Mouse (Mus musculus) lung, postnatal 0 days (tissue): ENCODE data around the gene Hspe1.

Source experiments
- CTCF ChIP-seq: IDR thresholded peaks from 2 replicates; pipeline ENCODE4 v1.5.1; 2016; ENCODE audit warnings: antibody characterized with exemption, mild to moderate bottlenecking
- EP300 ChIP-seq: IDR thresholded peaks from 2 replicates; pipeline ENCODE4 v1.6.1; 2016; ENCODE audit warnings: antibody characterized with exemption, mild to moderate bottlenecking, control low read depth

- TF ChIP-seq CTCF (no peak), EP300 (no peak)
Measured at GRCm38 (mm10) chr1:55106919-55107585, 19.1 kb downstream of the Hspe1 start.
